Mouse (Mus musculus) macrophage (primary cell): ENCODE results near the gene Arxes2. TPM values are rescaled to one million over a fixed set of nuclear protein-coding genes. Genes with fewer than 3 reads are reported as not detected.
"Not testable (repeated sequence)": the region's sequence is repeated elsewhere in the genome, so short reads cannot be mapped to it uniquely, and the experiment has no call there.

ENCODE experiments used
- H3K27ac ChIP-seq: fragments of 350-480 bp; formaldehyde crosslinking; 2 replicates; pipeline ENCODE4 v1.9.0; 2021
- H3K36me3 ChIP-seq: fragments of 350-480 bp; formaldehyde crosslinking; 2 replicates; pipeline ENCODE4 v1.9.0; 2021; ENCODE audit errors: inconsistent target
- H3K4me3 ChIP-seq: fragments of 350-480 bp; formaldehyde crosslinking; 2 replicates; pipeline ENCODE4 v1.9.0; 2021; ENCODE audit errors: inconsistent target
- H3K79me2 ChIP-seq: fragments of 350-480 bp; formaldehyde crosslinking; 2 replicates; pipeline ENCODE4 v1.9.0; 2021; ENCODE audit errors: inconsistent target
- WGBS: methylation state at CpG from one replicate; pipeline ENCODE4 v1.1.7; 2026; ENCODE audit warnings: inconsistent platforms; ENCODE audit not compliant: missing documents; 5-methylcytosine and 5-hydroxymethylcytosine counted together
- polyA plus RNA-seq: library from polyadenylated mRNA; stranded (reverse); fragments of 250-400 nt; gene quantifications from 3 replicates; pipeline ENCODE4 v1.2.4, GENCODE M21; 2018; ENCODE audit warnings: inconsistent platforms

Gene Arxes2
- polyA plus RNA-seq, 1 experiment from 2014 or later, result not detected

DNA sequence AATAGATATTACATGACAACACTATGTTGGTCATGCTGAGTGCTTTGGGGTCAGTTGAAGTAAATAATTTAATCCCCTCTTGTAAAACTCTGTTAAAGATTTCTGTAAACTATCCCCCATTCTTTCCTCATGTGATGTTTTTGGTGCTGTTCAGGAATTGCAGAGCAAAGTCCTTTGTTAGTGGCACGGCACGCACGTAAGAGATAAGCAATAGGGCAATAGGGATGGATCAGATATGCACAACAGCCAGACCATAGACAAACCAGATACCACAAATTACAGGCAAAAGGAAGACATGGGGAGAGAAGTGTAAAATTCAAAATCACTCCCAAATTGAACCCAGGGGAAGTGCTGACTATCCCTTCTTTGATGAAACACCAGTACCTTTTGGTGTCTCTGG, 7.4 kb upstream of the Arxes2 start:
- WGBS, result 97% methylated on average over 3 of the region's 3 CpGs
- no peaks in the 10 kb centered on the region for H3K79me2 ChIP-seq
- H3K36me3 ChIP-seq, result no peaks in the 10 kb centered on the region
- no peak overlapping the region for H3K27ac ChIP-seq
- H3K4me3 ChIP-seq, result no peak overlapping the region

DNA sequence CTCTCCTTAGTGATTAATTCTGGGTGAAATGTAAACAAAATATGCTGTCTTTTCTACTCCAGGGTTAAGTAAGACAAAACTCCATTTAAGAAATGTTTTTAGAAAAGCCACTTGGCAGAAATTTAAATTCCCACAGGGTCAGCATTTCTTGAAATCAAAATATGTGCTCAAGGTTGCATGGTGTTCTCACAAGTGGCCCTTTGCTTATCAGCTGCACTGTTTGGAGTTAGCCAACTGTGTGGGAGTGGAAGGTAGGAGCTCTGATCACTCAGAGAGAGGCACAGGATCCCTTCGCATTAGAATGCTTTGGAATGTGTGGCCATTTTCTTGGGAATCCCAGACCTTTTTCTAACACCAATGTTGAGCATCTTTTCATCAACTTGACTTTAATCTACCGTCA, 3.0 kb upstream of the Arxes2 start:
- H3K27ac ChIP-seq, result no peak overlapping the region
- H3K79me2 ChIP-seq, result no peaks in the 10 kb centered on the region
- no peaks in the 10 kb centered on the region for H3K36me3 ChIP-seq
- 70% methylated on average over 1 of the region's 2 CpGs for WGBS
- no peak overlapping the region for H3K4me3 ChIP-seq

DNA sequence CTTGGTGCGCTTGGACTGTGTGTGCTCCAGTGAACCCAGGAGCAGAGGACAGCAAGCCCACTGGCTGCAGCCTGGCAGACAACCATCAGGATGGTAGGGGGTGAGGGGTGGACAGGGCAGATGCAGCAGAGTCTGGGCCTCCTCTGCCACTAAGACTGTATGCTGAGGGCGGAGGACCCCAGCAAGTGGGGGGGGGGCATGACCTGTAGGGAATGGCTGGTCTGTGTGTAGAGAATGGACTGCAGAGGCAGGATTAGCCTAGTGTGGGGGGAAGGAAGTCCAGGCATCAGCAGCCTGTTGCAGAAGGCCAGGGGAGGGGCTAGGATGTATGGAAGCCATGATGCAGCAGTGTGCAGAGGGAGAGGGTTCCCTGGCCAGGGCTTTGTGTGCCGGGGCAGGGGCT, 431 bp upstream of the Arxes2 start:
- not testable (repeated sequence) for H3K4me3 ChIP-seq, H3K27ac ChIP-seq, H3K36me3 ChIP-seq, H3K79me2 ChIP-seq
- 94% methylated on average over 2 of the region's 3 CpGs for WGBS

DNA sequence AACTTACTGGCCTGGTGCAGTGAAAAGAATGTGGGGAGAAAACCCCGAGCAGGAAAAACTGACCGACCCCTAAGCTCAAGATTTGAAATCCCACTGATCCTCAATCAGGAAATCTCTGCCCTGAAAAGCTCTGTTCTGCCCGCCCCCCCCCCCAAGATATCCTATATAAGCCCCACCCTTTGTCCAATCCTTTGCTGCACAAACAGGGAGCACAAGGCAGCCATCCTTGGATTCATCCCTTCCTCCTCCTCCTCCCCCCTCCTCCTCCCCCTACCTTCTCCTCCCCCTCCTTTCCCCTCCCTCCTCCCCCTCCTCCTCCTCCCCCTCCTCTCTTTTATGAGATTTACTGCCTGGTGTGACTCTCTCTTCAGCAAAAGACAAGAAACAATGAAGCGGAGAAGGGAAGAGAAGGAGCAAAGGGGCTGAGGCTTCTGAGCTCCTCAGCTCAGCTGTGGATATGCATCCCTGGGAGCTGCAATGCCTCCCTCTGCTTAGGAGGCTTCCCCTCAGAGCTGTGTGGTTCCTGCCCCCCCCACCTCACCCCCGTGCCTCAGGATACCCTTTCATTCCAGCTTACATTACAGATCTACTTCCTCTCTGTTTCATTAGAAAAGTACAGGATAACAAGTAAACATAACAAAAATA, 13.7 kb downstream of the Arxes2 start:
- no peak overlapping the region for H3K4me3 ChIP-seq
- WGBS, result 90% methylated on average over 3 of the region's 5 CpGs

DNA sequence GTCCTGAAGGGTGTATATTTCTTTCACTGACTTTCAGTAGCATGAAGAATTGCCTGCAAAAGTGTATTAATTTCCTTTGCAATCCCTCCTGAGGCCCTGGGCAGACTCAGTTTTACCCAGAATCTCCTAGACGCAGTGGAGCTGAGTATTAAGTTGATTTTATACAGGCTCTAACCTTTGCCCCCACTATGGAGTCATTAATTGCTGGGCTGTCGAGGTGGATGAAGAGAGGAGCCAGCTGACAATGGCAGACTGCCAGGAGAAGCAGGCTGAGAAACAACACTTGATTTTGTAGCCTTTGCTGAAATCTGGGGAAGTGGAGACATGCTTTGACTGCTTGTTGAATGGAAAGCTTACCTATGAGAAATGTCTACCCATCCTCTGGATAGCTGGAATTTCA, 20.8 kb downstream of the Arxes2 start:
- 47% methylated on average over 2 of the region's 2 CpGs for WGBS

More for the DNA sequence above, 13.7 kb downstream of the Arxes2 start:
- Histone ChIP-seq H3K79me2 (no peaks in the 10 kb centered on the region), H3K27ac (no peak overlapping the region), H3K36me3 (no peaks in the 10 kb centered on the region)

DNA sequence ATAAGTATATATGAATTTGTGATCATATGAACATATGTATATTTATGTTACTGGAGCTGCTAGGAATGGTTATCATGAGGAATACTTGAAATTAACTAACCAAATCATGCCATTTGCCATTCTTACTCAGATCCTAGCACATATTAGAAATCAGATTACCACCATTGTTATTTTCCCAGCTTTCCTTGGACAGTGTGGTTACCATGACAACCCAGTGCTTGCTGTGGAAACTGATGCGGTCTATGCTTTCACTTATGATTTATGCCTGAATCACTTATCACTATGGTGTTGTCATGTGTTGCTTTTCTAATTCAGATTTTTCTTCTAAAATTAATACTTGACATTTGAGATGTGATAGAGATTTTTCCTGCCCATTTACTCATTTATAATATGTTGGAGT, 36.7 kb downstream of the Arxes2 start:
- 86% methylated on average over 1 of the region's 1 CpGs for WGBS
- Histone ChIP-seq H3K27ac (no peak overlapping the region), H3K36me3 (no peaks in the 10 kb centered on the region), H3K79me2 (no peaks in the 10 kb centered on the region), H3K4me3 (no peak overlapping the region)

More for the DNA sequence above, 20.8 kb downstream of the Arxes2 start:
- Histone ChIP-seq H3K4me3 (no peak overlapping the region), H3K36me3 (no peaks in the 10 kb centered on the region), H3K27ac (no peak overlapping the region), H3K79me2 (no peaks in the 10 kb centered on the region)

DNA sequence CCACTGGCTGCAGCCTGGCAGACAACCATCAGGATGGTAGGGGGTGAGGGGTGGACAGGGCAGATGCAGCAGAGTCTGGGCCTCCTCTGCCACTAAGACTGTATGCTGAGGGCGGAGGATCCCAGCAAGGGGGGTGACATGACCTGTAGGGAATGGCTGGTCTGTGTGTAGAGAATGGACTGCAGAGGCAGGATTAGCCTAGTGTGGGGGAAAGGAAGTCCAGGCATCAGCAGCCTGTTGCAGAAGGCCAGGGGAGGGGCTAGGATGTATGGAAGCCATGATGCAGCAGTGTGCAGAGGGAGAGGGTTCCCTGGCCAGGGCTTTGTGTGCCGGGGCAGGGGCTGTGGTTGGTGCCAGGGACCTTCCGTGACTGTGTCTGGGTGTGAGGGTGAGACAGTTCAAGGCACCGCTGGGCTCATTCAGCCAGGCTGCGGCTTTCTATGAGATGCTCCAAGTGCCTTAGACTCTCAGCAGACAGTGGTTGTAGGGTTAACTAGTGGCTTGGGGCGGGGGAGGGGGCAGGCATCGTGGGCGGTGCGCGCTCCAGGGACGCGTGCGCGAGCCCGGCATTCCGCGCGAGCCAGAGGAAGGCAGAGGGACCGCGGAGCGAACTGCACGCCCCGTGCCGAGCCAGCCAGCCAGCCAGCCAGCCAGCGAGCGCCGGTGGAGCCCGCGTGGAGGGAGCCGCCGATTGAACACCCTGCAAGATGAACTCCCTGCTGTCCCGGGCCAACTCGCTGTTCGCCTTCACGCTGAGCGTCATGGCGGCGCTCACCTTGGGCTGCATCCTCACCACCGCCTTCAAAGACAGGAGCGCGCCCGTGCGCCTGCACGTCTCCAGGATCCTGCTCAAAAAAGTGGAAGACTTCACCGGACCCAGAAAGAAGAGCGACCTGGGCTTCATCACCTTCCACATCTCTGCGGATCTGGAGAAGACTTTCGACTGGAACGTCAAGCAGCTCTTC, 39.5 kb downstream of the Arxes2 start, which contains the start of gene Arxes1:
Gene Arxes1, plus strand, starts transcription at position 569 of the 965 bp plus-strand sequence.
- H3K27ac ChIP-seq, H3K79me2 ChIP-seq, H3K4me3 ChIP-seq, H3K36me3 ChIP-seq: not testable (repeated sequence)
- WGBS, result no CpG with 5 or more reads among the region's 49 CpGs

DNA sequence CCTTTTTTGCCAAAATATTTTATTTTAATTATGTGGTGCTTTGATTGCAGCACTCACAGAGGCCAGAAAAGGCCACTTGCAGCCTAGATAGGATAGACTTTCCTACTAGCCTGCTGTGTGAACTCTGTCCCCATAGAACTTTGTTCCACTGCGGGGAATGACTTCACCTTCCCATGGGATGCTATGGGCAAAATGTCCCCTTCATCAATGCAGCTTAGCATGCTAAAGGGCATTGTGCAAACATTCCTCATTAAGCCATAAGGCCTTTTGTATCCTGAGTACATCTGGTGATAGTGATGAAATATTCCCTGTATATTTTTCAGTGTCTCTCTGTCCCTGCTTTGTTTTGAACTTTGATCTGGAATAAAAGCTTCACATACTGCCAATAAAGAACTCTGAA, 50.1 kb downstream of the Arxes2 start:
- no peak overlapping the region for H3K4me3 ChIP-seq
- no peaks in the 10 kb centered on the region for H3K36me3 ChIP-seq
- H3K79me2 ChIP-seq, result no peaks in the 10 kb centered on the region
- H3K27ac ChIP-seq, result no peak overlapping the region
- 100% methylated on average over 1 of the region's 1 CpGs for WGBS

Other genes with a start within 250 kb of the Arxes2 start
- 0.52 to 2.9 TPM (median 1.8 TPM) in 3 replicates for gene Bhlhb9, start 196.2 kb upstream of the Arxes2 start, polyA plus RNA-seq
- gene Gprasp2, start 154.8 kb upstream of the Arxes2 start, polyA plus RNA-seq, result not detected in 3 replicates
- not detected in 3 replicates for gene Arxes1, start 39.5 kb downstream of the Arxes2 start, polyA plus RNA-seq
- gene Bex2, start 74.4 kb downstream of the Arxes2 start, polyA plus RNA-seq, result not detected in 3 replicates
- not detected in 3 replicates for gene Nxf3, start 91.4 kb downstream of the Arxes2 start, polyA plus RNA-seq
- not detected in 3 replicates for gene Bex4, start 145.2 kb downstream of the Arxes2 start, polyA plus RNA-seq
- gene Tceal8, start 178.5 kb downstream of the Arxes2 start, polyA plus RNA-seq, result 55.7 to 164 TPM (median 75.9 TPM) in 3 replicates
- 0.46 to 0.86 TPM in 2 of 3 replicates, not detected in the other for gene Tceal5, start 210.1 kb downstream of the Arxes2 start, polyA plus RNA-seq
- gene Tceal7, start 221.0 kb downstream of the Arxes2 start, polyA plus RNA-seq, result 0.90 TPM in 1 of 3 replicates, not detected in the others
- gene Bex1, start 221.7 kb downstream of the Arxes2 start, polyA plus RNA-seq, result 1.1 to 18.3 TPM (median 3.6 TPM) in 3 replicates